Mouse (Mus musculus): Measurements from ENCODE around the gene Akap13.

- no peak for TF ChIP-seq CTCF (IDR thresholded peaks at IDR 0.05; ENCODE audit: insufficient read depth, low read length)
- TF ChIP-seq POLR2A (IDR thresholded peaks at IDR 0.05; ENCODE audit: borderline replicate concordance, extremely low read depth, low read depth, low read length) = no peak
These were observed 192.7 kb downstream of the Akap13 start for GRCm38 (mm10) chr7:75648051-75648450.
